Mouse (Mus musculus) megakaryocyte, embryonic 14.5 days (primary cell): ENCODE data around the gene Nrarp. TPM values are rescaled to one million over a fixed set of nuclear protein-coding genes. Genes with fewer than 3 reads are reported as not detected.

Experiments
- H3K27me3 ChIP-seq: replicated peaks from 2 replicates; pipeline ENCODE3; 2012; ENCODE audit warnings: inconsistent platforms
- H3K36me3 ChIP-seq: replicated peaks from 2 replicates; pipeline ENCODE3; 2012; ENCODE audit warnings: low read length, inconsistent platforms, mixed read lengths
- H3K4me1 ChIP-seq: 2 replicates; pipeline ENCODE4 v1.6.1; 2012; ENCODE audit warnings: inconsistent platforms
- H3K4me3 ChIP-seq: replicated peaks from 2 replicates; pipeline ENCODE3; 2012; ENCODE audit warnings: moderate library complexity, mild to moderate bottlenecking, inconsistent platforms
- H3K9me3 ChIP-seq: 2 replicates; pipeline ENCODE4 v1.6.1; 2012; ENCODE audit warnings: inconsistent platforms
- FLI1 ChIP-seq: IDR thresholded peaks from 2 replicates; pipeline ENCODE4 v1.6.1; 2012; ENCODE audit warnings: low read length, inconsistent platforms, mixed read lengths
- GATA1 ChIP-seq: IDR thresholded peaks from 3 replicates; pipeline ENCODE4 v1.6.1; 2012; ENCODE audit warnings: mixed read lengths, low read length, inconsistent platforms, borderline replicate concordance
- polyA plus RNA-seq: library from polyadenylated mRNA; stranded (reverse); fragments of >175 nt; gene quantifications from 2 replicates; pipeline ENCODE4 v1.2.3, GENCODE M21; 2012; ENCODE audit warnings: low replicate concordance; ENCODE audit not compliant: insufficient read depth

Gene Nrarp
- polyA plus RNA-seq, 1 experiment, result 8.1 TPM

DNA sequence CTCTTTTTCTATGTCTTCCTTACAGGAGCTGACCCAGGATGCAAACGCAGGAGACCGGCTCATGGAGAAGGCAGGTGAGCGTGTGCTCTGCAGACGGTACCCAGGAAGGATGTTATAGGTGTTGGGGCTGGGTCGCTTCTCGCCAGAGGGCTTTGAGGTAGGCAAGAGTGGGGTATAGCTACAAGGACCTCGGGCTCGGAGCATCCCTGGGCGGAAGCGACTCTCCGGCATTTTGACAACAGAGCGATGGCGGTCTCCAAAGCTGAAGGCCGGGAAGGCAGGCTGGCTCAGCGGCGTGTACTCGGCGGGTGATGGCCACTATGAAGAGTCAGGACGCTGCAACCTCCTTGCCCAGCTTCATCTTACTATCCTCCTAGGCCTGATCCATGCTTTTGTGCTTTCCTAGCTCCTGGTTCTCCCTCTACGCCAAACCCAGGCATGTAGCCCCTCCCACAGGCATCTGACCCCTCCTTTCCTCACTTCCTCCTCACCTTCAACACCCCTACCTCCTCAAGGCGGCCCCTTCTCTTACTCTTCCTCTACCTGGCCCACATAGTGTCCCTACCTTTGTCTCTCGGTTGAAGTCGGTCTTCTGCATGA is 32.8 kb downstream of the Nrarp start:
- Histone ChIP-seq H3K36me3 (peaks cover 21% of the 10 kb centered on the region), H3K9me3 (no peaks in the 10 kb centered on the region), H3K27me3 (peaks cover 2% of the 10 kb centered on the region), H3K4me1 (peaks cover 66% of the 10 kb centered on the region), H3K4me3 (peak overlapping the region; percentile 29)
- no peak for TF ChIP-seq FLI1
- TF ChIP-seq GATA1, result no peak

DNA sequence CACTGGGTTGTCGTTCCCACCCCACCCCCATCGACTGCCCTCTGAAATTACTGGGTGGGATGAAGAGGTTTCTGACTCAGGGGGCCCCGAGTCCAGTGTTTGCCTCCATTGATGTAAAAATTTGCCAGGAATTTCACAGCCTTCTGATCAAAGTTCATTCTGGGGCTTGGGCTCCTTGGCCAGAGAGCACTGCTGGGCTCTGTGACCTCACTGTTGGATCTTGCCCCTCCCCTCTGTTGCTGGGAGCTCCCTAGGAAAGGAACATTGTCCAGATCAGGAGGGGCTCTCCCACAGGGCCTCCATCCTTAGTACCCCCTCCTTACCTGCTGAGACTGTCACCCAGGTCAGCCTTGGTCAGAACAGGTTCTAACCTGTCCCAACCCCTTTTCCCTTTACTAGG is 33.9 kb downstream of the Nrarp start, which contains the start of gene Stpg3:
TSS of gene Stpg3 (minus strand) at position 194 of the 400 bp plus-strand sequence.
- Histone ChIP-seq H3K4me1 (peaks cover 60% of the 10 kb centered on the region), H3K4me3 (peak within 1 kb of the TSS; percentile 29), H3K36me3 (peaks cover 12% of the 10 kb centered on the region), H3K9me3 (0 out of 2 replicates have a peak, but pooled peaks cover 4% of the 10 kb centered on the region), H3K27me3 (peaks cover 7% of the 10 kb centered on the region)
- TF ChIP-seq GATA1, result no peak
- no peak for TF ChIP-seq FLI1

DNA sequence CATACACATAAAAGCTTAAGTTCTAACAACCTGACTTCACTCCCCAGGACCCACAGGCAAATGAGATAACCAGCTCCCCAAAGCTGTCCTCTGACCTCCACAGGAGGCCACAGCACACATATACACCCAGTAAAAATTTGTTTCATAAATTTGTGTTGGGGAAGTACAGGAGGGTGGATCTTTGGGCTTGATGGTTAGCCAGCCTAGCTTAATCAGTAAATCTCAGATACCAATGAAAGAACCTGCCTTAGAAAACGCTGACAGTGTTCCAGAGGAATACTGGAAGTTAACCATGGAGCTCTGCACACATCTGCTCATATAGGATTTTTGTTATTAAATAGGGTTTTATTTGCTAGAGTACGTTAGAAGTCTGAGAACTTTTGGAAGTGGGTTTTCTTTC is 37.1 kb downstream of the Nrarp start:
- TF ChIP-seq FLI1 (no peak), GATA1 (no peak)
- Histone ChIP-seq H3K36me3 (peaks cover 15% of the 10 kb centered on the region), H3K4me1 (peaks cover 62% of the 10 kb centered on the region)

GRCm38 (mm10) chr2:25218445-25218844 is 37.9 kb downstream of the Nrarp start, which contains the start of gene Fam166a:
TSS of gene Fam166a (plus strand) at chr2:25218745.
- peaks cover 6% of the 10 kb centered on the region for H3K27me3 ChIP-seq
- TF ChIP-seq FLI1, result no peak
- TF ChIP-seq GATA1, result no peak
- H3K4me3 ChIP-seq, result no peak within 1 kb of the TSS
- H3K36me3 ChIP-seq, result peaks cover 18% of the 10 kb centered on the region
- peaks cover 66% of the 10 kb centered on the region for H3K4me1 ChIP-seq
- H3K9me3 ChIP-seq, result 0 out of 2 replicates have a peak, but pooled peaks cover 4% of the 10 kb centered on the region

More for the DNA sequence above, 37.1 kb downstream of the Nrarp start:
- H3K9me3 ChIP-seq, result 0 out of 2 replicates have a peak, but pooled peaks cover 4% of the 10 kb centered on the region
- peaks cover 7% of the 10 kb centered on the region for H3K27me3 ChIP-seq
- H3K4me3 ChIP-seq, result no peak overlapping the region

DNA sequence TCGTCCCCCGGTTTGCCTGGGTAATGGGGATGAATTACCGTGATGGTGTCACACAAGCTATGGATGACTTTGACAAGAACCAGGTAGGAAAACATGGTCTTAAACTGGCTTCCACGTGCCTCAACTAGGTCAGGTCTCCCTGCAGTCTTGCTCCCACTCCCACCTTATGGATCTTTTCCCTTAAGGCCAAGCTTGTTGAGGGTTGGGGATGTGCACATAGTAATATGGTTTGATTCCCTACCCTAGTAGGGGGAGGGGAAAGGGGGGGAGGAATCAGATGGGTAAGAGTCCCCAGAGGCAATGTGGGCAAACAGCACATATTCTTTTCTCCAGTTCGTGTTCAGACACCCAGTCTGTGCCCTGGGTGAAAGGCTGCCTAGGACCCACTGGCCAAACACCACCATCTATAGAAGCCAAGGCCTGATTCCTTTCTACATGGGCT is 40.8 kb downstream of the Nrarp start:
- TF ChIP-seq GATA1 (no peak), FLI1 (no peak)
- H3K4me1 ChIP-seq, result peaks cover 58% of the 10 kb centered on the region
- peaks cover 24% of the 10 kb centered on the region for H3K36me3 ChIP-seq
- H3K27me3 ChIP-seq, result peaks cover 5% of the 10 kb centered on the region
- 0 out of 2 replicates have a peak, but pooled peaks cover 4% of the 10 kb centered on the region for H3K9me3 ChIP-seq
- peak overlapping the region; percentile 47 for H3K4me3 ChIP-seq

GRCm38 (mm10) chr2:25223681-25224491 is 43.3 kb downstream of the Nrarp start:
- TF ChIP-seq GATA1, result 0 out of 3 replicates have a peak, but pooled peaks have one; percentile 10
- no peak; the same call in 1 of the 2 replicates for TF ChIP-seq FLI1
- H3K27me3 ChIP-seq, result no peaks in the 10 kb centered on the region
- peak overlapping the region; percentile 99 for H3K4me3 ChIP-seq
- 0 out of 2 replicates have a peak, but pooled peaks cover under 1% of the 10 kb centered on the region for H3K9me3 ChIP-seq
- peaks cover 75% of the 10 kb centered on the region for H3K4me1 ChIP-seq
- peaks cover 24% of the 10 kb centered on the region for H3K36me3 ChIP-seq

- peak within 1 kb of the TSS; percentile 99 for H3K4me3 ChIP-seq
- peaks cover 81% of the 10 kb centered on the region for H3K4me1 ChIP-seq
- H3K9me3 ChIP-seq, result no peaks in the 10 kb centered on the region
- TF ChIP-seq GATA1, result no peak
- no peak for TF ChIP-seq FLI1
- H3K36me3 ChIP-seq, result peaks cover 24% of the 10 kb centered on the region
- no peaks in the 10 kb centered on the region for H3K27me3 ChIP-seq
These were observed 43.9 kb downstream of the Nrarp start, which contains the start of gene Tubb4b for GRCm38 (mm10) chr2:25224492-25224765. TSS of gene Tubb4b (minus strand) at chr2:25224702.

DNA sequence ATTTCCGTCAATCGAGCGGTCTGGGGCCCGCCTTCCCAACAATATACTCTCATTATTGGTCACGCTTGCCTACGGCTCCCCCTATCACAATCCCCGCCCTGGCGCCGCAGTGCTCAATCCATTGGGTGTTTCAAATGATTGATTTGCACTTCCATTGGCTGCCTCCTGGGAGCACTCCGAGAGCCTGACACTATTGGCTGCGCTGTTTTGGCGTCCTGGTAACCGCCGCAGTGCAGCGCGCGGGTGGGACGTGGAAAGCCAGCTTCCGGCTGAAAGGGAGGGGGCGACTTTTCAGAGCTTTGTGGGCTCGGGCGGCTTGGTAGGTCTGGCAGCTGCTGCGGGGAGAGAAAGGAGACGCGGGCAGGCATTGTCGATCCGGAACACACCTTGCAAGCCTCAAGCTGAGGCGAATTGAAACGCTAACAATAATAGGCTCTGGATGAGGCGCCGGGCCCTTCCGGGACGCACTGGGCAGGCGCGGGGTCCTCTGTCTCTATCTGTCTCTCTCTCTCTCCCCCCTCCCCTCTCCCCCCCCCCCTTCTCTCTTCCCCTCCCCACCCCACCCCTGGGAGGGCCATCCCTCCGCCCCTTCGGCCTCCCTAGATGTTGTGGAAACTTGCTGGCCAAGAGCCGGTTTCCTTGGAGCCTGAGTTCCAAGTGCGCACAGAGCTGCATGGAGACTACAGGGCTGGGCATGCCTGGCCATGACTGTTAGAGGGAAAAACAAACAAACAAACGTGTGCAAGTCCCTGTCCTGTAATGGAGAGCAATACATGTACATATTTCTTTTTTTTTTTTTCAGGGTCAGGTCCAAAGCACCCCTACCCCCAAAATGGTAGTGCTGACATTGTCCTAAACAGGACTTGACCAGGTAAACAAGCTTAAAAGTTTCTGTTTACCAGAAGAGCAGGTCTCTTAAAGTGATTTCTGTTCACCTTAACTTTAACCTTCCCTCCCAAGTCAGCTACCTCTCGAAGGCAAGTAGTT is 44.5 kb downstream of the Nrarp start:
- Histone ChIP-seq H3K9me3 (no peaks in the 10 kb centered on the region), H3K36me3 (peaks cover 24% of the 10 kb centered on the region), H3K27me3 (no peaks in the 10 kb centered on the region), H3K4me1 (peaks cover 80% of the 10 kb centered on the region), H3K4me3 (peak overlapping the region; percentile 99)
- no peak for TF ChIP-seq GATA1
- TF ChIP-seq FLI1, result no peak

DNA sequence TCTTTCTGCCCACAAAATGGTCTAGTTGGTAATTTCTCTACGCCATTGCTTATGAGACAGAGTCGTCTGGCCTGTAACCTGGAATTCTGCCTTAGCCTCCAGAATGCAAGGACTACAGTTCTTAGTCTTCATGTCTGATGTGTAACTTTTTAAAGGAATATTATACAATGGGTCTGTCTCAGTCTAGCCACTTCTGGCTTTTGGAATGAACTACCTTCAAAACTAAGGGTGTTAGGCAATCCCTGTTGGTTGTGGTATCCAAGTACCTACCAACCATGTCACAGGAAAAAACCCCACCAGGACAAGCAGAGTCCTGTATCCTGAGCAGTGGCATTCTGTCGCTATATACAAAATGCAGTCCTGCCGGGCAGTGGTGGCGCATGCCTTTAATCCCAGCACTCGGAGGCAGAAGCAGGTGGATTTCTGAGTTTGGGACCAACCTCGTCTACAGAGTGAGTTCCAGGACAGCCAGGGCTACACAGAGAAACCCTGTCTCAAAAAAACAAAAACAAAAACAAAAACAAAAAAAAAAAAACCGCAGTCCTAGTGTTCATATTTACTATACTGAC is 45.3 kb downstream of the Nrarp start:
- peaks cover 6% of the 10 kb centered on the region for H3K27me3 ChIP-seq
- H3K36me3 ChIP-seq, result peaks cover 24% of the 10 kb centered on the region
- no peaks in the 10 kb centered on the region for H3K9me3 ChIP-seq
- H3K4me3 ChIP-seq, result peak overlapping the region; percentile 99
- peaks cover 73% of the 10 kb centered on the region for H3K4me1 ChIP-seq
- TF ChIP-seq GATA1, result no peak
- no peak for TF ChIP-seq FLI1
